Mouse (Mus musculus) thymus, postnatal 25 days (tissue): ENCODE data around the gene Hbb-bt.
"Not testable (repeated sequence)": the region's sequence is repeated elsewhere in the genome, so short reads cannot be mapped to it uniquely, and the experiment has no call there.

Experiments
- DNase-seq: peaks from one replicate; pipeline ENCODE4 v3.0.0; 2022

Hbb-bt gene

DNA sequence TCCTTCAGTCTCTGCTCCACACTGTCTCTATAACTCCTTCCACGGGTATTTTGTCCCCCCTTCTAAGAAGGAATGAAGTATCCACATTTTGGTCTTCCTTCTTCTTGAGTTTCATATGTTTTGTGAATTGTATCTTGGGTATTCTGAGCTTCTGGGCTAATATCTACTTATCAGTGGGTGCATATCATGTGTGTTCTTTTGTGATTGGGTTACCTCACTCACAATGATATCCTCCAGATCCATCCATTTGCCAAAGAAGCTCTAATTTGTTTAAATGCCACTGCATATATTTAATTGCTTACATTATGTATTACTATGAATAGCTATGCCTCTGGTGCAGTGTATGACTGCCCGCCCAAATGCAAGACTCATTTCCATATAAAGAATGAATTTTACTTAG is 5.7 kb downstream of the Hbb-bt start:
- not testable (repeated sequence) for DNase-seq

DNA sequence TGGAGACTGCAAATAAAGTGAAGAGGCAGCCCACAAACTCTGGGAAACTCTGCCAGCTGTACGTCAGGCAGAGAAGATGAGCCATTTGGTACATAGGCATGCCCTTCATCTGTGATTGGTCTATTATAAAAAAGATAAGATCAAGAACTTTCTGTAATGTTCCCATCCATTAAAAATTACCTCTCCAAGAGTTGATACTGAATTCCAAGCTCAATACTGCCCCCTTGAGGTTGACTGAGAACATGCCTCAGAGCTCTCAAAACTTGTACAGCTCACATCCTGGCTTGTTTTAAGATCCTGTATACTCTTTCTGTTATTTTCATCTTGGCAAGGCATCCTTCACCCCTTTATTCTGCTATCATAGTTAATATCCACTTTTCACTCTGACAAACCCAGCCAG is 6.9 kb downstream of the Hbb-bt start:
- peak; percentile 3 for DNase-seq

DNA sequence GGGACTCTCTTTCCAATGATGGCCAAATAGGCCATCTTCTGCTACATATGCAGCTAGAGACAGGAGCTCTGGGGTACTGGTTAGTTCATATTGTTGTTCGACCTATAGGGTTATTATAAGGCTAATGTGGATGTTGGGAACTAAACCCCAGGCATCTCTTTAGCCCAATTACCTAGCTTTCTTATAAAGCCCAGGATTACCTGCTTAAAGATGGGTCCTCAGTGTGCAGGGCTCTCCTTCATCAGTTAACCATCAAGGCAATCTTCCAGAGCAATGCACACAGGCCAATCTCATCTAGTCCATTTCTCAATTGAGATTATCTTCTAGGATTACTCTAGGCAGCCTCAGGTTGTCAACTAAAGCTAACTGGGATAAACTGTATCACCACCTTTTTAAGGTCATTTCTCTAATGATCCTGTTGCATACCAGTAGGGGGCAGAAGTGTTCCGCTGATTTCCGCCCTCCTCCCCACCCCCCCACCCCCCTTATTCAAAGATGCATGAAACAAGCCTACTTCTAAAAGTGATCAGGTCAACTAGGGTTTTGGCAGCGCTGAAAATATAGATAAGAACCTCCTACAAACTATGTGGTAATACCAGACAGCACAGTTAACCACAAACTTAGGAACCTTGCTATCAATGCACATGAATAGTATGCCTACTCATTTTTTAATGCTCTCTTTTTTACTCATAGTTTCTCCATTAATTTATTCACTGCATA is 21.0 kb downstream of the Hbb-bt start:
- no peak for DNase-seq

DNA sequence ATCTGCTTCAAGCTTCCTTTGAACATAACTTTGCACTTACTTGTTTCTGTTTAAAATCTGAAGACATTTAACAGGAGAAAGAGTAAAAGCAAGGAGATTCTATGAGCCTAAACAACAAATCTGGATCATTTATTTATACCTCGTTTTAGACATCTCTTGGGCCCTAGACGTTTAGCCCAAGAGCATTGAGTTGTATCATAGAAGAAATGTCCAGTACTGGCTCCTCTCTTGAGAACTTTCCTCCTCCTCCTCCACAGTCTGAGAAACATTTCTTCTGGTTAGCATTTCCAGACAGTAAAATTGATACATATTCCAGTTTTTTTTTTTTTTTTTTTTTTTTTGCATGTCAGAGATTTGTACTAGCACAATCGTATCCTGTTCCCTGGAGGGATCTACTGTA is 22.1 kb downstream of the Hbb-bt start, which contains the start of gene Olfr67:
TSS of gene Olfr67 (minus strand) at position 101 of the 400 bp plus-strand sequence.
- DNase-seq, result no peak

DNA sequence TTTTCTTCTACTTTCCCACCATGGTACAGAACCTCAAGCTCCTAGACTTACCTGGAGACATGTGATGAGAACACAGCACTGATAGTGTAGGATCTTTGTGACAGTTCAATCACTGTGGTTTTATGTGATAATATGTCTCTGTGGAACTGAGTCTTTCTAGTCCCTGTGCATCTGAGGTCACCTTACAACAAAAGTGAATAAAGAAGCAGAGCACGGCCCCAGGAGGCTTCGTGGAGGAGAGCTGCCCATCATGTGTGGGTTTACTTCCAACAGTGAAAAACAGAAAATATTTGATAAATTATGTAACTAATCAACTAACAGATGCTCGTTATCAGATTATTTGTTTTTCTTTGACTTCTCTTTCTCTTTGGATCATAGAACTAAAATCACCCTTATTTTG is 34.2 kb downstream of the Hbb-bt start, which contains the start of gene Olfr68:
TSS of gene Olfr68 (minus strand) at position 101 of the 400 bp plus-strand sequence.
- DNase-seq, result no peak

DNA sequence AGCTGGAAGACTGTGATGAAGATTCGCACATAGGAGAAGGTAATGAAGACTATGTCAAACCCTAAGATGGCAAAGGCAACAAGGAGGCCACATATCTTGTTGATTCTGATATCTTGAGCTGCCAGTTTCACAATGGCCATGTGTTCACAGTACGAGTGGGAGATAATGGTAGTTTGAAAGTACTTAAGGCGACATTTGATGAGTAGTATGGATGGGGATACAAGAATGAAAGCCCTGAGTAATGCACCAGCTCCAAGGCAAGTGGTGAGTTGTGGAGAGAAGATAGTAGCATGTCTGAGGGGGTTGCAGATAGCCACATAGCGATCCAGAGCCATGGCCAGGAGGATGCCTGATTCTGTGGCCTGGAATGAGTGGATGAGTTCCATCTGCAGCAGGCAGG is 36.1 kb downstream of the Hbb-bt start:
- not testable (repeated sequence) for DNase-seq

DNA sequence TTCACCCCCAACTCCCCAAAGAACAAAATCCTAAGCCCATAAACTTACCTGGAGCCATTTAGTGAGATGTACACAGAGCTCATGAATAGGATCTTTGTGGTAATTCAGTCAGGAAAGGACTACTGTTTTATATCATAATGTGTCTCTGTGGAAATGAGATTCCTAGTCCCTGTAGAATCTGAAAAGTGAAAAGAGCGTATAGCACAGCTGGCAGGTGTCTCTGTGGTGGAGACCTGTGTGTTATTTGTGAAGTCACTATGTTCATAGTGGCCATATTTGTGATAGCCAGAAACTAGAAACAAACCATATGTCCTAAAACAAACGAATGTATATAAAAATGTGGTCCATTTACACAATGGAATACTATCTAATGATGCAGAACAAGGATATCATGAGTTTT is 42.3 kb downstream of the Hbb-bt start, which contains the start of gene Olfr69:
TSS of gene Olfr69 (minus strand) at position 101 of the 400 bp plus-strand sequence.
- no peak for DNase-seq

DNA sequence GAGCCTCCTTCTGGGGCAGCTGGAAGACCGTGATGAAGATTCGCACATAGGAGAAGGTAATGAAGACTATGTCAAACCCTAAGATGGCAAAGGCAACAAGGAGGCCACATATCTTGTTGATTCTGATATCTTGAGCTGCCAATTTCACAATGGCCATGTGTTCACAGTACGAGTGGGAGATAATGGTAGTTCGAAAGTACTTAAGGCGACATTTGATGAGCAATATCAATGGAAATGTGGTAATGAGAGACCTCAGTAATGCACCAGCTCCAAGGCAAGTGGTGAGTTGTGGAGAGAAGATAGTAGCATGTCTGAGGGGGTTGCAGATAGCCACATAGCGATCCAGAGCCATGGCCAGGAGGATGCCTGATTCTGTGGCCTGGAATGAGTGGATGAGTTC is 46.1 kb downstream of the Hbb-bt start:
- not testable (repeated sequence) for DNase-seq
